Comparison of ENCODE assay signal across 8 mouse cellular contexts in genomic region chr19:17163511-17163953, GRCm38 (mm10).
A peak's percentile ranks its signal among the peaks of the same experiment; 100 is the strongest.
DNase-seq lines count a peak whose midpoint lies in the region; ATAC-seq and TF ChIP-seq lines count a peak whose summit lies in the region.

No protein-coding gene starts in this region.

- DNase-seq in 416B (ENCODE audit: low read depth) (peak; percentile 86), NIH3T3 (ENCODE audit: low read depth) (peak; percentile 78)
- peak; percentile 79 for DNase-seq in heart, postnatal 0 days (ENCODE audit: low spot score)
- DNase-seq in kidney, postnatal 14 days: peak; percentile 66
- peak; percentile 48 to 55 for DNase-seq in lung, postnatal 4 days
- peak; percentile 13 for DNase-seq in skeletal muscle tissue, adult 2 months (ENCODE audit: low read depth, low spot score)

- no peak overlapping the region; the same call in 1 of the 2 replicates for H3K27ac ChIP-seq in embryonic facial prominence, embryonic 13.5 days
- H3K27ac ChIP-seq in heart, postnatal 0 days (ENCODE audit: low read depth): no peak overlapping the region

- 0 out of 2 replicates have a peak overlapping the region, but pooled peaks have one; percentile 17 for H3K4me3 ChIP-seq in embryonic facial prominence, embryonic 13.5 days
- no peak overlapping the region for H3K4me3 ChIP-seq in heart, postnatal 0 days (ENCODE audit: low read depth, low read length)

- peak; percentile 84 for TF ChIP-seq CTCF in heart, postnatal 0 days (IDR thresholded peaks at IDR 0.05; ENCODE audit: low read depth)

- peak overlapping the region; percentile 50 for H3K4me2 ChIP-seq in embryonic facial prominence, embryonic 13.5 days
- H3K4me2 ChIP-seq in heart, postnatal 0 days (ENCODE audit: low read depth, low read length): peak overlapping the region; percentile 40

- ATAC-seq in embryonic facial prominence, embryonic 13.5 days (ENCODE audit: insufficient number of reproducible peaks, insufficient read depth, low FRiP score, low TSS enrichment, low read depth): peak; percentile 71
- peak; percentile 76 for ATAC-seq in heart, postnatal 0 days (ENCODE audit: insufficient read depth, low read depth)
- no peak for ATAC-seq in cerebellum, adult (ENCODE audit: insufficient number of reproducible peaks, low FRiP score, low TSS enrichment)

- H3K4me1 ChIP-seq in embryonic facial prominence, embryonic 13.5 days: peaks cover 8% of the 10 kb centered on the region; the same call in 1 of the 2 replicates
- peaks cover 7% of the 10 kb centered on the region for H3K4me1 ChIP-seq in heart, postnatal 0 days (ENCODE audit: control insufficient read depth, insufficient read depth)

- no peaks in the 10 kb centered on the region for H3K27me3 ChIP-seq in embryonic facial prominence, embryonic 13.5 days
- H3K27me3 ChIP-seq in heart, postnatal 0 days (ENCODE audit: control insufficient read depth, insufficient read depth, low read length): no peaks in the 10 kb centered on the region

- no peak overlapping the region for H3K9ac ChIP-seq in embryonic facial prominence, embryonic 13.5 days
- H3K9ac ChIP-seq in heart, postnatal 0 days (replicated peaks; ENCODE audit: low read depth, low read length): no peak overlapping the region

- no peaks in the 10 kb centered on the region for H3K9me3 ChIP-seq in embryonic facial prominence, embryonic 13.5 days
- H3K9me3 ChIP-seq in heart, postnatal 0 days (replicated peaks; ENCODE audit: control insufficient read depth, low read length): no peaks in the 10 kb centered on the region

- no peaks in the 10 kb centered on the region for H3K36me3 ChIP-seq in embryonic facial prominence, embryonic 13.5 days
- no peaks in the 10 kb centered on the region for H3K36me3 ChIP-seq in heart, postnatal 0 days (replicated peaks; ENCODE audit: control insufficient read depth, insufficient read depth, low read length)

- WGBS in embryonic facial prominence, embryonic 13.5 days: 6% methylated on average over 13 of the region's 13 CpGs
- 9% methylated on average over 13 of the region's 13 CpGs for WGBS in heart, postnatal 0 days

- no peak for TF ChIP-seq EP300 in heart, postnatal 0 days (IDR thresholded peaks at IDR 0.05; ENCODE audit: low read depth)

Comparison
In these comparisons a context has a peak if more than half of its experiments do, and no peak if none do; other contexts are left out.
1. DNase-seq: peak in every context shown above with its lines; median percentile 86 in 416B; 79 in heart, postnatal 0 days; 78 in NIH3T3; 66 in kidney, postnatal 14 days; 52 in lung, postnatal 4 days; 13 in skeletal muscle tissue, adult 2 months.